Mouse (Mus musculus): ENCODE results near the gene Exoc6. TPM values are rescaled to one million over a fixed set of nuclear protein-coding genes. Genes with fewer than 3 reads are reported as not detected.

Exoc6 gene
- polyA plus RNA-seq, 1 experiment from 2014 or later: 7.9 TPM

DNA sequence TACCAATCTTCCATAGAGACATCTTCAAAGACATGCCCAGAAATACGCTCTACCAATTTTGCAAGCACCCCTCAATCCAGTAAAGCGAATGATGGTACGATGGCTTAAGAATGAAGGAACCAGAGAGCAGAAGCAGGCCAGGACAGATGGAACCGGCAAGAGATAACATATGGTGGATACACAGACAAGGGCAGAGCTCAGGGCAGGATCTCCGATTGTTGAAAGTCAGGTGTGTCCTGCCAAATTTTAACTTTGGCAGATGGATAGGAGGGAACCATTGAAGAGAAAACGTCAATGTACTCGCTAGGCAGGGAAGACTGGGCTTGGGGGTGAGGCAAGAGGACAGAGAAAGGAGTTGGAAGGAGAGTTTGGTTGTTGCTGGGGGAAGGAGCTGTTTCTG lies 176.4 kb downstream of the Exoc6 start:
- no peak overlapping the region for H3K4me2 ChIP-seq
- H3K4me1 ChIP-seq: no peaks in the 10 kb centered on the region
- 90% methylated on average over 7 of the region's 7 CpGs for WGBS
- no peaks in the 10 kb centered on the region for H3K9me3 ChIP-seq
- ATAC-seq (ENCODE audit: insufficient number of reproducible peaks, low FRiP score, low TSS enrichment, low read depth): no peak
- H3K36me3 ChIP-seq: no peaks in the 10 kb centered on the region
- H3K4me3 ChIP-seq: no peak overlapping the region
- no peak overlapping the region for H3K27ac ChIP-seq
- H3K27me3 ChIP-seq: no peaks in the 10 kb centered on the region
- H3K9ac ChIP-seq: no peak overlapping the region

DNA sequence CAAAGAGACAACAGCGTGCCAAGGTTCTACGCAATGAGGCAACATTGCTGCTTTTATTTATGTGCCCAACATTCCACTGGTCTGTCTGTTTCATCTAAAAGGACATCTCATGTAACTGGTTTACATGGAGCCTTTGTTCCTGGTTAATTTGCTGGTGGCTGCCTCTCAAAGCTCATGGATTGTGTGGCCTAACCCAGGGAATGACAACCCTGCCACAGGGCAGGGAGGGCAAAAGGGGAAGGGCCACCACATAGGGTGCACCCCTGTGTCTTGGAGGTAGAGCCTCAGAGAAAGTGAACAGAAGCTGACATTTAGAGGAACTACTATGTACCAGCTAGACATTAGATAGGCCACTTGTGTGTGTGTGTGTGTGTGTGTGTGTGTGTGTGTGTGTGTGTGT lies 177.1 kb downstream of the Exoc6 start:
- Histone ChIP-seq H3K36me3 (no peaks in the 10 kb centered on the region), H3K4me3 (no peak overlapping the region), H3K27me3 (no peaks in the 10 kb centered on the region), H3K4me2 (no peak overlapping the region), H3K4me1 (no peaks in the 10 kb centered on the region), H3K27ac (no peak overlapping the region), H3K9me3 (no peaks in the 10 kb centered on the region), H3K9ac (no peak overlapping the region)
- no peak for ATAC-seq (ENCODE audit: insufficient number of reproducible peaks, low FRiP score, low TSS enrichment, low read depth)
- WGBS: 82% methylated on average over 2 of the region's 2 CpGs

Other genes with a start within 250 kb of the Exoc6 start
- 67.0 and 69.6 TPM in 2 replicates for gene Ide, start 212.6 kb upstream of the Exoc6 start, polyA plus RNA-seq (2015; fragmentation: Nextera tagmentation; extraction: Ambion mirVana)
- 45.4 and 48.4 TPM in 2 replicates for gene Kif11, start 174.0 kb upstream of the Exoc6 start, polyA plus RNA-seq (2015; fragmentation: Nextera tagmentation; extraction: Ambion mirVana)
- gene Hhex, start 115.6 kb upstream of the Exoc6 start, polyA plus RNA-seq (2015; fragmentation: Nextera tagmentation; extraction: Ambion mirVana): 11.2 and 12.7 TPM in 2 replicates
- not detected in 2 replicates for gene Cyp26c1, start 135.2 kb downstream of the Exoc6 start, polyA plus RNA-seq (2015; fragmentation: Nextera tagmentation; extraction: Ambion mirVana)
- 1.7 and 1.8 TPM in 2 replicates for gene Cyp26a1, start 147.4 kb downstream of the Exoc6 start, polyA plus RNA-seq (2015; fragmentation: Nextera tagmentation; extraction: Ambion mirVana)